Mouse (Mus musculus) gastrocnemius, postnatal 4 days (tissue): ENCODE data around the gene Jag1. TPM values are rescaled to one million over a fixed set of nuclear protein-coding genes. Genes with fewer than 3 reads are reported as not detected.

Source experiments
- DNase-seq, 2 experiments: peaks; one replicate each; pipeline ENCODE4 v3.0.0; 2021 to 2022; ENCODE audit warnings: low spot score in 2 of 2, mixed read lengths in 2 of 2
- total RNA-seq, 2 experiments: library from RNA; stranded (reverse); gene quantifications; 2 replicates each; pipeline ENCODE4 v1.2.3; 2021

The Jag1 gene
- total RNA-seq, 2 experiments from 2014 or later = 22.1 to 25.5 TPM

- DNase-seq = peak; percentile 27 to 63
These were observed 15.4 kb downstream of the Jag1 start for GRCm38 (mm10) chr2:137101074-137101473.

- DNase-seq = no peak
These were observed 17.2 kb downstream of the Jag1 start for GRCm38 (mm10) chr2:137099211-137099734.

GRCm38 (mm10) chr2:137098269-137099035, 18.0 kb downstream of the Jag1 start:
- DNase-seq = no peak

DNA sequence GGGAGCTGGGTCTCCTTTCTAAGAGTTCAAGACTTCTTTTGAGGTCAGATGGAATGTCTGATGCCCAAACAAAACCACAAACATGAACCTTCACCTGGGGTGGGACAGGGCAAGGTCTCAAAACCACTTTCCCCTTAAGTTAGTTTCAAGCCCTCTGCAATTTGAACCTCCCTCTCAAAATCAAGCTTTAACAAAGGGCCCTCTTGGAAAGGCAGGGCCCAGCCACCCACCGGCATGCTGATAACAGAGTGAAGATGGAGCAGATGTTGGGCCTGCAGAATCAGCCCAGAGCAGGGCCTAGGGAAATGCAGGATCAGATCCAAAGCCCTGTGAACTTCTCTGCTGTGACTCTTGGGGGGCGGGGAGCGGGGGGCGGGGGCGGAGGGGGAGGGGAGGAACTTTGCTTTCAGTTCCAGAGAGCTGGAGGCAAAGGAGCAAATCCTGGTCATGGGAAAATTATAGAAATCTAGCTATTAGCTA, 19.4 kb downstream of the Jag1 start:
- no peak for DNase-seq

DNA sequence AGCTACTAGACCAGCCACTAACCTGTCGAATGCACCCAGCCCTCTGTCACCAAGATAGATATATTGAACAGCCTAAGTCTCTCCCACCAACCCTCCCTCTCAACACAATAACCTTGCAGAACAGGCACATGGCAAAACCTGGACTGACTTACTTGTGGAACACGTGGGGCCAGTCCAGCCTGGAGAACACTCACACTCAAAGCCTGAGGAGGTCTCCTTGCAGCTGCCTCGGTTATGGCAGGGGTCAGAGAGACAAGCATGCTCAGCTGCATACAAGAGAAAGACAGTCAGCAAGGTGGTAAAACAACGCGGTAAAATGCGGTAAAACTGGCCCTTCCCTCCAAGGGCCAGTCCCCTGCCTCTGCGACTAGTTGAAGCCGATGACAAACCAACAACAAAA, 22.1 kb downstream of the Jag1 start:
- DNase-seq = no peak

GRCm38 (mm10) chr2:137093298-137093630, 23.2 kb downstream of the Jag1 start:
- DNase-seq = no peak

DNA sequence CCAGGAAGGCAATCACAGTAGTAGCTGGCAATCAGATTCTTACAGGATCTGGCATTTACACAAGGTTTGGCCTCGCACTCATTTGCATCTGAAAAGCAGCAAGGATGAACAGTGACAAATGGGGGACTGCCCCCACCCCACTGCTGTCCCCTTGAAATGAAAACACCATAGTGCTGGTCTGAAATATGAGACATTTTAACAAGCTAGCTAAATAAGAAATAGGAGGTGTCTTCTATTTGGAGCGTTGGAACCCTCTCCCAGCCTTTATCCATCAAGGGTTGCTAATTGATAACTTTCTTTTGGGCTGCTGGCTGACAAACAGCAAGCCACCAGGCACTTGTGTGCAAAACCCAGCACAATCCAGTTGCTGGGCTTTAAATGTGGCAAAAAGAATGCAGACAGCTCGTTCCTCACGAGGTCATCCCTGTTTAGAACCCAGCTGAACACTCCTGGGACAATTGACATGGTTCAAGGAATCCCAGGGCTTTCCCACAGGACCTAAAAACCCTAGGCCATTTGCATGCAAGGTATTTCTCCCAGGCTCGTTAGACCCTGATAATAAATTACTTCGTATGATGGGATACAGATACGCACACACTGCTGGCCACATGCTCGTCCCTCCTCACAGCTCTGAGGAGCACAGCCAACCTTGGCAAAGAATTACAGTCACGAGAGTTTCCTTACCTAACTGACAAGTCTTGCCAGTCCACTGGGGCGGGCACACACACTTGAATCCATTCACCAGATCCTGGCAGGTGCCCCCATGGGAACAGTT, 23.7 kb downstream of the Jag1 start:
- DNase-seq = no peak

DNA sequence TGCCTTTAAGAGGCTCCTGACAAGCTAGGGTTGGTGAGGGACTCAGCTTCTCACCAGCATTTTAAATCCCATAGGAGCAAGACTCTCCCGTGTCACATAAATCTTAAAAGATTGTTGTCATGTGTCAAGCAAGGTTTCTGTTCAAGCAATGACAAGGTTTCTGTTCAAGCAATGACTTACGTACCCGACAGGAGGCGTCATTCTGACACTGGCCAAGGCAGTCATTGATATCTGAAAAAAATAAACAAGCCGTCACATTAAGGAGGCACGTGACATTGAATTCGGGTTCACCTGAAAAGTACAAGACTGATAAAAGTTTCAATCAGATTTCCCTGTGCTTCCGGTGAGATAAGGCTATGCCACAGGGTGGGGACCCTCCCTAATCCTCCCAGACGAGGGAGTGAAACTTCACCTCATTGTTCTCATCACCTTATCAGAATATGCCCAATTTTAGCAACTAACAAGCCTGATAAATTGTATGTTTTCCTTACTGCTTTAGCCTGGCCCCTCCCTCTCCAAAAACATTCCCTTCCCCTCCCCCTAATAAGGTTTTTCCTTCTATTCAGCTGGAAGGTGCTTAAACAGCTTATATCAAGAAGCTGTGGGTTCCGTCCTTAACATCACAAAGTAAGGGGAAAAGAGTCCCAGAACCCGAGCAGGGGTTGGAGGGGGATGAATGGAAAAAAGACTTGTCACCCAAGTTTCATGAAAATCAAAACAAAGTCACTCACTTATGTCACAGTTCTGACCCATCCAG, 24.5 kb downstream of the Jag1 start:
- DNase-seq = no peak

DNA sequence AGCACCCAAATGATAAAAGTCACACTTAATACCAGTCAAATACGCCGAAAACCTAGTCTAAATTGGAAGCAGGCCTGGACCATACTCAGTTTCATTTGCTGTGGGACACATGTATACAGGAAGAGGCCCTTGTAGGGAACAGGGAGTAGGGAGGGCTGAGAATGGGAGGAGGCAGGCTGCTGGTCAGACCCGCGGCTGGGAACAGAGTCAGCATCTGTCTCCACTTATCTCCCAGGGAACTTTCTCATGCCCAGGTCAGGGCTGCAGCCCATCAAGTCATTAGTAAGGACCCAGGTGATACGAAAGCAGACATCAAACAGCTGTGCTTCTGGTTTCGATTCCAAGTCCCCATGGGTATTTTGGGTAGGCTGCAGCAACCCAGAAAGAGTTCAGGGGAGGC, 28.7 kb downstream of the Jag1 start:
- DNase-seq = no peak

DNA sequence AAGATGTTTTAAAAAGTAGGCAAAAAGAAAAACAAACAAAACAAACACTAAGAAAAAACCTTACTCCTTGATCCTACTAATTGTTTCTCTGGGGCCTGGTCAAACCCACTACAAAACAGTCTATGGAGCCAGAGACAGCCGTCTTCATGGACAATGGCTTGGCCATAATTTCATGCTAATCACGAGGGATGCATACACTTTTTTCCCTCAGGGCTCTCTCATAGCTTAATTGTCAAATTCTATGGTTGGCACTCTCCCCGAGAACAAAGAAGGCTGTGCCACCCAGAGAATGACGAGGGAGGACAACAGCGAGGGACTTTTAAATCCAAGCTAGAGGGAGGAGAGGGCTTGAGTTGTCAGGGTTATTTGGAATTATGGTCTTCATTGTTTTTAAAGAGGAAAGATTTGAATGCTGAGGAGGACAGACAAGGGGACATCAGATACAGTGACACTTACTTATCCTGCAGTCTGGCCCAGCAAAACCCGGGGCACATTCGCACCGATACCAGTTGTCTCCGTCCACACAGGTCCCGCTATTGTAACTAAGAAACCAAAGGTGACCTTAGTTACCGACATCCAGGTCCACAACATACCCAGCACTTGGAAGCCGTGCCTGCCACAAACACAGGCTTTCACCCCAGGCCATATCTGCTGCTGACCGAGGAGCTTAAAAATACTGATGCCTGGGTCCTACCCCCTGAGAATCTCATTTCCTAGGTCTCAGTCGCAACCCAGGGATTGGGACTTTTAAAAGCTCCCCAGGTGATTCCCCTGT, 29.6 kb downstream of the Jag1 start:
- no peak for DNase-seq

GRCm38 (mm10) chr2:137085257-137085656, 31.2 kb downstream of the Jag1 start:
- no peak for DNase-seq

- DNase-seq = no peak
These were observed 33.4 kb downstream of the Jag1 start for GRCm38 (mm10) chr2:137082896-137083620.

DNA sequence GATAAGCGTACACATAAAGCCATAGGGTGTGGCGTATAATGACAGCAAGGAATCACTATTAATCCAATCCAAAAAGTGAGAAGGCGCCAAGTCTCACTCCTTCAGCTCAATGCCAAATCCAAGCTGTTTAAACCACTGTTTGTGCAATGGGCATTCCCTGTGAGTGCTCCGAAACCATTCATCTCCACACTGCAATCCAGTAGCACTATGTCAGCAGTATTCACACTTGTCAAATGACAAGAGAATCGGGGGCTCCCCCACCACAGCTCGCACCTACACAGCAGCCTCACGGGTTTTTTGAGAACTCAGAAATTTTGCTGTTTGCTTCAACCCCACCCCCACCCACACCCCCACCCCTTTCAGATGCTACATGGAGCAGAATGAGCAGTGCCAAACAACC, 35.4 kb downstream of the Jag1 start:
- no peak for DNase-seq

DNA sequence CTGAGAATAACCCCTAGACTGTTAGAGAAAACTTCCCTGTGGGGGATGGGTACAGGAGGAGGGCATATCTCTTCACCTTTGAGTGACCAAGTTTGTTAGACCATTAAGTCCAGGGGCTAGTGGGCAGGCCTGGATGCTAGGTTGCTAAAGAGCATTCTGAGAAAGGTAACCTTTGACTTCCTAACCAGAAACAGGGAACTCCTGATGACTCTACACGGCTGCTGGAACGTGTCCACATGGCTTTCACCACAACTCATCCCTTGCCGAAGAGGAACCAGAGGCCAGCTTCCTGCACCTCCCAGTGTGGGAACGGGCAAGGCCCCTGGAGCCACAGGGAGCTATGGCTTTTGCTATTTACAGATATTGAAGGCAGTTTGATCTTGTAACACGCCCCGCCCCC, 36.0 kb downstream of the Jag1 start:
- DNase-seq = no peak

DNA sequence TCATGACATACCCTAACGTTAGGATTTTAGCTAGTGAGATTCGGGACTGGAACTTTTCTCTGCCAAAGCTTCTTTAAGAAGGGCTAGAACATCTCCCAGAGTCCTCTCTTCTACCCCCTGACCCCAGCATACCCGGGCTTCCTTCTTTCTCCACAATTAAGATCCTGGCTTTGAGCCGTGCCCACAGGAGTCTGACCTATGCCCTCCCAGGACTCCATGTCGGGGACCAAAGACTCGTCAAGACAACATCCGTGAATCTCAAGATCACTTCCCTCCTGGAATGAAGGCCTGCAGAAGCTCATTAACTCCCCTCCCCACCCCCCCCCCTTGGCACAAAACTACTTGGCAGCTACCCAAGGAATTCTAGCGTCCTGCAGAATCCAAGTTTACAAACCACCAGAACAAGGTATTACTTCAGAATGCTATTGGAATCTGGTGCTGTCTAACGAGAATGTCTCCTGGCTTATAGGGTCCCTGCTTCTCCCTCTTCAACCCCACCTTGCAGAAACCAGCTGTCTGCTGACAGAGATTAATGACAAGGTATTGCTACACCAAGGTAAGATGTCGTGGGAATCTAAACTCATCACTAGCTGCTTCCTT, 36.6 kb downstream of the Jag1 start:
- no peak for DNase-seq

DNA sequence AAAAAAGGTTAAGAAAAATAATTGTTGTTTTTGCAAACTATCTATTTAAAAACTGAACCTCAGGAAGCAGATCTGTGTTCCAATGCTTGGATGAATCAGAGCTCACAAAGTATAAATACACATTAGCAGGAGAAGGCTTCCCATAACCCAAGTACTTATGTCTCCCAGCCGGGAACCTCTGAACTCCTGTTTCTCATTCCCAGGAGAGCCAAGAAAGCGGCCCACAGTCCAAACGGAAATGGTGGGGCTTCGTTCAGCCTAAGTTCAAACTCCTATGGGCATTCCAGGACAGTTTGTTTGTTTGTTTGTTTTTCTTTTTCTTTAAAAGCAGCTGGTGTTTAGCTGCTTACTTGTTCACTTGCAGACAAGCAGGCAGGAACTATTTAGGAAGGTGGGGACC, 37.7 kb downstream of the Jag1 start:
- DNase-seq = no peak

DNA sequence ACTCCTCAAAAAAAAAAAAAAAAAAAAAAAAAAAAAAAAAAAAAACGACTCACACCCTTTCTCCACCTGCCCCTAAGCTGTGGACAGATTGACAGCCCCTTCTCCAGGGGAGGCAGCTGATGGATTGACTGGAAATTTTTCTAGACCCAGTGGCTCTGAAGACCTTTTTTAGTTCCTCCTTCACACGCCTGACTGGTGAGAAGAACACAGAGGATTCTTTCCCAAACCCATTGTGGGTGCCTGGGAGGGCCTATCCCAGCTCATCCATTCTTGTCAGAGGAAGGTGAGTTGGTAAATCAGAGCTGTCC, 42.2 kb downstream of the Jag1 start:
- DNase-seq = no peak

GRCm38 (mm10) chr2:137073473-137074312, 42.8 kb downstream of the Jag1 start:
- DNase-seq = no peak

- DNase-seq = no peak
These were observed 48.8 kb downstream of the Jag1 start for GRCm38 (mm10) chr2:137067479-137068110.
